Mouse (Mus musculus) hindbrain, embryonic 10.5 days (tissue): ENCODE measurements around the gene CN725425. TPM values are rescaled to one million over a fixed set of nuclear protein-coding genes. Genes with fewer than 3 reads are reported as not detected.

ENCODE experiments used
- DNase-seq: peaks from one replicate; pipeline ENCODE4 v3.0.0-alpha.2; 2017; ENCODE audit warnings: low spot score
- H3K27ac ChIP-seq: fragments of 300-500 bp; sonication (generic); 2 replicates; pipeline ENCODE4 v1.5.1; 2016; ENCODE audit warnings: mild to moderate bottlenecking, moderate library complexity
- H3K27me3 ChIP-seq: fragments of 300-500 bp; sonication (generic); 2 replicates; pipeline ENCODE4 v1.6.1; 2016; ENCODE audit warnings: mild to moderate bottlenecking; ENCODE audit not compliant: poor library complexity, insufficient read depth, severe bottlenecking
- H3K36me3 ChIP-seq: fragments of 300-500 bp; sonication (generic); 2 replicates; pipeline ENCODE4 v1.6.1; 2016; ENCODE audit warnings: mild to moderate bottlenecking, moderate library complexity
- H3K4me1 ChIP-seq: fragments of 300-500 bp; sonication (generic); replicated peaks from 2 replicates; pipeline ENCODE4 v1.6.1; 2016; ENCODE audit warnings: mild to moderate bottlenecking
- H3K4me3 ChIP-seq: fragments of 300-500 bp; sonication (generic); 2 replicates; pipeline ENCODE4 v1.5.1; 2016; ENCODE audit warnings: mild to moderate bottlenecking, moderate library complexity
- H3K9me3 ChIP-seq: fragments of 300-500 bp; sonication (generic); 2 replicates; pipeline ENCODE4 v1.6.1; 2016; ENCODE audit warnings: mild to moderate bottlenecking, moderate library complexity
- WGBS: fragments of 180-500 bp; shearing (Covaris S2); methylation state at CpG from one replicate; pipeline ENCODE4 v1.1.7; 2016; 5-methylcytosine and 5-hydroxymethylcytosine counted together
- polyA plus RNA-seq: library from polyadenylated mRNA; unstranded; fragments of >200 nt; fragmentation: Nextera tagmentation; extraction: Ambion mirVana; gene quantifications from 2 replicates; pipeline ENCODE4 v1.2.1, GENCODE M21; 2016

Gene CN725425
- polyA plus RNA-seq, 1 experiment from 2014 or later, result not detected

DNA sequence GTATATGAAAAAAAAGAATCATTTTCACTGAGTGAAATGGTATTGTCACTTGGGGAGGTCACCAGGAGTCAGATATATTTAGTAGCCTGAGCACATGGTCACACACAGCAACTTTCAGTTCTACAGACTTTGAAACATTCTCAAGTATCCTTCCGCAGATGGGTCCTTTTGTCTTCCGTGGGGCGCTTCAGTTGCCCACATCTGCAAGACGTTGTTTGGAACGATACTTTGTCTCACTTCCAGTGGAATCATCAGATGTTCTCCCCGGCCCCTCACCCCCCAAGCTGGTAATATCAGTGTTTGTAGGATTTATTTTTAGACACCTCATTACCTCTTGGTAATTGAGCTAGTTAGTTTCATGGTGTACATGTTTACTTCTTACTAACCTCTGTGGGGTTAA, 12.9 kb upstream of the CN725425 start:
- WGBS, result 86% methylated on average over 6 of the region's 6 CpGs
- H3K27ac ChIP-seq, result no peak overlapping the region
- H3K36me3 ChIP-seq, result peaks cover 16% of the 10 kb centered on the region; the same call in 1 of the 2 replicates
- H3K27me3 ChIP-seq, result no peaks in the 10 kb centered on the region
- H3K9me3 ChIP-seq, result no peaks in the 10 kb centered on the region
- H3K4me1 ChIP-seq, result peaks cover 29% of the 10 kb centered on the region
- H3K4me3 ChIP-seq, result no peak overlapping the region
- DNase-seq, result no peak

DNA sequence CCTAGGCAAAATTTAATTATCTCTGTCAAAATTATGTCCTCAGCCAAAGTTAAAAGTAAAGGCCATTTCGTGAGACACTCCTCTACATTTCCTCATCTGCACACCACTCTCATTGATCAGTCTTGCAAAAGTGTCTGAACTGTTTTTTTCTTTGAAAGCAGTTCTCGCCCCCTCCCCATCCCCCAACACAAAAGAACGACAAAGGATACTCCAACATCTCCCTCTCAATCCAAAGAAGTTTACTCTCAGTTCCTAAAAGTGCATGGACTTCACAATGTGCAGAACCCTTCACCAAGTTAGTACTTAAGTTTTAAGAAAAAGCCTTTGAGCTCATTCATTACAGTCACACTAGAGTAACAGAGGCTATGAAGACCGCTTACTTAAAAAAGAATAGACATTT, 9.3 kb upstream of the CN725425 start:
- WGBS, result 23% methylated on average over 4 of the region's 4 CpGs
- Histone ChIP-seq H3K27me3 (no peaks in the 10 kb centered on the region), H3K9me3 (no peaks in the 10 kb centered on the region), H3K4me3 (peak overlapping the region; percentile 62), H3K36me3 (peaks cover 3% of the 10 kb centered on the region; the same call in 1 of the 2 replicates), H3K27ac (peak overlapping the region; percentile 90), H3K4me1 (peaks cover 37% of the 10 kb centered on the region)
- peak; percentile 27 for DNase-seq

- WGBS, result 38% methylated on average over 17 of the region's 17 CpGs
Observed at GRCm38 (mm10) chr15:91190519-91191207, 8.6 kb upstream of the CN725425 start.

GRCm38 (mm10) chr15:91191412-91192222, 7.7 kb upstream of the CN725425 start, which contains the start of gene Abcd2:
Gene Abcd2 (minus strand): TSS chr15:91191799.
- peak within 1 kb of the TSS; percentile 62 for H3K4me3 ChIP-seq
- H3K9me3 ChIP-seq, result no peaks in the 10 kb centered on the region
- under 1% methylated on average over 22 of the region's 22 CpGs for WGBS
- peaks cover 37% of the 10 kb centered on the region for H3K4me1 ChIP-seq
- H3K27me3 ChIP-seq, result no peaks in the 10 kb centered on the region
- peak; percentile 88 for DNase-seq
- peaks cover 3% of the 10 kb centered on the region; the same call in 1 of the 2 replicates for H3K36me3 ChIP-seq
- peak within 1 kb of the TSS; percentile 90 for H3K27ac ChIP-seq

More at GRCm38 (mm10) chr15:91190519-91191207, 8.6 kb upstream of the CN725425 start:
- peaks cover 37% of the 10 kb centered on the region for H3K4me1 ChIP-seq
- H3K36me3 ChIP-seq, result peaks cover 3% of the 10 kb centered on the region; the same call in 1 of the 2 replicates
- H3K27me3 ChIP-seq, result no peaks in the 10 kb centered on the region
- peak overlapping the region; percentile 90 for H3K27ac ChIP-seq
- H3K9me3 ChIP-seq, result no peaks in the 10 kb centered on the region
- peak; percentile 30 for DNase-seq
- H3K4me3 ChIP-seq, result peak overlapping the region; percentile 62

GRCm38 (mm10) chr15:91192223-91192598, 7.1 kb upstream of the CN725425 start:
- no peaks in the 10 kb centered on the region for H3K9me3 ChIP-seq
- peaks cover 37% of the 10 kb centered on the region for H3K4me1 ChIP-seq
- H3K4me3 ChIP-seq, result peak overlapping the region; percentile 62
- 11% methylated on average over 7 of the region's 7 CpGs for WGBS
- DNase-seq, result no peak
- no peaks in the 10 kb centered on the region for H3K27me3 ChIP-seq
- H3K27ac ChIP-seq, result peak overlapping the region; percentile 90
- peaks cover 3% of the 10 kb centered on the region; the same call in 1 of the 2 replicates for H3K36me3 ChIP-seq

GRCm38 (mm10) chr15:91200833-91201232, 1.5 kb downstream of the CN725425 start:
- no peaks in the 10 kb centered on the region for H3K4me1 ChIP-seq
- H3K9me3 ChIP-seq, result no peaks in the 10 kb centered on the region
- no peaks in the 10 kb centered on the region for H3K36me3 ChIP-seq
- no peak overlapping the region for H3K4me3 ChIP-seq
- H3K27me3 ChIP-seq, result no peaks in the 10 kb centered on the region
- 92% methylated on average over 1 of the region's 1 CpGs for WGBS
- H3K27ac ChIP-seq, result no peak overlapping the region
- DNase-seq, result no peak

DNA sequence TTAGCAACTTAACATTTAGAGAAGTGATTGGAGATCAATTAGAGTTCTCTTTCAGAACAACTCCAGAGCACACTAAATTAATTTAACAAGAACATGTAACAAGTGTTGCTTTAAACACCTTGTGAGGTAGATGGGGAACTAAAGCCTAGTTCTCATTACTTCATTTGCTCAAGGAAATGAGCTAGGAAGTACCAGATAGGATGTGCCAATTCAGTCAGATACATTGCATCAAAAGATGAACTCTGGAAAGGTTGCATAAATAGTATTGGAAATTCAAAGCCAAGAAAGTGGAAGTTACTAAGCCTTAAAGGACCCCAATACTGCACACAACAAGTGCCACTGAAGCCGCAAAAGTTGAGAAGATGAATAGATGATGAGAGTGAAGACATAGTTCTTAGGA, 3.2 kb downstream of the CN725425 start:
- no peak for DNase-seq
- H3K4me1 ChIP-seq, result no peaks in the 10 kb centered on the region
- WGBS, result 92% methylated on average over 1 of the region's 1 CpGs
- no peak overlapping the region for H3K27ac ChIP-seq
- no peaks in the 10 kb centered on the region for H3K27me3 ChIP-seq
- no peaks in the 10 kb centered on the region for H3K36me3 ChIP-seq
- no peak overlapping the region for H3K4me3 ChIP-seq
- no peaks in the 10 kb centered on the region for H3K9me3 ChIP-seq

- H3K4me3 ChIP-seq, result no peak overlapping the region
Observed at GRCm38 (mm10) chr15:91203521-91203920, 4.2 kb downstream of the CN725425 start.

GRCm38 (mm10) chr15:91206518-91206917, 7.2 kb downstream of the CN725425 start:
- Histone ChIP-seq H3K4me1 (no peaks in the 10 kb centered on the region), H3K9me3 (no peaks in the 10 kb centered on the region), H3K4me3 (no peak overlapping the region), H3K27ac (no peak overlapping the region), H3K27me3 (no peaks in the 10 kb centered on the region), H3K36me3 (no peaks in the 10 kb centered on the region)
- DNase-seq, result no peak
- WGBS, result 92% methylated on average over 5 of the region's 5 CpGs

More at GRCm38 (mm10) chr15:91203521-91203920, 4.2 kb downstream of the CN725425 start:
- no peaks in the 10 kb centered on the region for H3K4me1 ChIP-seq
- no peak for DNase-seq
- no peaks in the 10 kb centered on the region for H3K9me3 ChIP-seq
- H3K27me3 ChIP-seq, result no peaks in the 10 kb centered on the region
- no peak overlapping the region for H3K27ac ChIP-seq
- 84% methylated on average over 3 of the region's 3 CpGs for WGBS
- no peaks in the 10 kb centered on the region for H3K36me3 ChIP-seq

- 84% methylated on average over 5 of the region's 5 CpGs for WGBS
- no peak overlapping the region for H3K4me3 ChIP-seq
- no peak overlapping the region for H3K27ac ChIP-seq
Observed at GRCm38 (mm10) chr15:91237294-91237693, 38.0 kb downstream of the CN725425 start.

GRCm38 (mm10) chr15:91240683-91241335, 41.5 kb downstream of the CN725425 start:
- Histone ChIP-seq H3K36me3 (no peaks in the 10 kb centered on the region), H3K4me3 (no peak overlapping the region), H3K9me3 (no peaks in the 10 kb centered on the region), H3K4me1 (no peaks in the 10 kb centered on the region), H3K27me3 (no peaks in the 10 kb centered on the region), H3K27ac (no peak overlapping the region)
- whole genome bisulfite sequencing, result 92% methylated on average over 3 of the region's 3 CpGs
- DNase-seq, result no peak

More at GRCm38 (mm10) chr15:91237294-91237693, 38.0 kb downstream of the CN725425 start:
- Histone ChIP-seq H3K4me1 (no peaks in the 10 kb centered on the region), H3K9me3 (no peaks in the 10 kb centered on the region), H3K36me3 (no peaks in the 10 kb centered on the region), H3K27me3 (no peaks in the 10 kb centered on the region)
- no peak for DNase-seq

GRCm38 (mm10) chr15:91250815-91251214, 51.5 kb downstream of the CN725425 start:
- Histone ChIP-seq H3K4me1 (no peaks in the 10 kb centered on the region), H3K9me3 (no peaks in the 10 kb centered on the region), H3K27ac (no peak overlapping the region), H3K4me3 (no peak overlapping the region), H3K36me3 (no peaks in the 10 kb centered on the region), H3K27me3 (no peaks in the 10 kb centered on the region)
- WGBS, result 87% methylated on average over 6 of the region's 6 CpGs
- DNase-seq, result no peak
